Mouse (Mus musculus): ENCODE measurements at regions not wholly inside any gene's neighbourhood (a gene's known extent, or its start where the extent isn't known, plus 50 kb on each side); places are given as distances from the start of the nearest gene placed in this dataset.
"Not testable (repeated sequence)": the region's sequence is repeated elsewhere in the genome, so short reads cannot be mapped to it uniquely, and the experiment has no call there.

DNA sequence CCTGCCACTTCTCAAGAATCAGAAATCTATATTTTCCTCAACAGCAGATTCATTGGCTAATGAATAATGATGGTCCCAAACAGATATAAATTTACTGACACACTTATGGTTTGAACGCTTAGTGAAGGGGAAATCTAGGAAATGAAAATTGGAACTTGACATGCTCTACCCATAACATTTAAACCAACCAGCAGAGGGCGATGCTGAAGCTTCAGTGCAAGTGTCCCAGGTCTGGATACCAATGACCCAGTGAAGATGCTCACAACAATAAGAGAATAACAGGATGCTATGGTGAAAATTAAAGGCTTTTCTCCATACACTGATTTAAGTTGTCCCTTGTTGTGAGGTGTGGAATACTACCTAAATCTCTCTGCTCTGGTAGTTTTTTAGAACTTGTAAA, 236.0 kb upstream of the Rorb start:
- peak; percentile 21 for DNase-seq

DNA sequence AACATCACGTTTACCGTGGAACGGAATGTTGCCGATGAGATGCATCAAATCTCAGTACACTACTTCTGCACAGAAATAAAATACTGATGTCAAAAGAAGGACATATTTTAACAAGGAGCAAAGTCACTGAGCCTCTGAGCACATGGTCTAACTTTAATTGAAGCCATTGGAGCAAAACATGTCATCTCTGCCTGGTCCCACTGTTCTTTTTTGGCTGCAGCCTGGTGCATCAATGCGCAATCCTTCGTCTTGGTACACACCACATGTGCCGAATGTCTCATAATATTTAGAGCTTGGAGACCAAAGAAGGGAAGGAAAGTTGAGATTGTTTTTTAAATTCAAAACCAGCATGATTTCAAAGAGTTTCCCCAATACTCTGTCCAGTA, 233.4 kb upstream of the Rorb start:
- DNase-seq: no peak

DNA sequence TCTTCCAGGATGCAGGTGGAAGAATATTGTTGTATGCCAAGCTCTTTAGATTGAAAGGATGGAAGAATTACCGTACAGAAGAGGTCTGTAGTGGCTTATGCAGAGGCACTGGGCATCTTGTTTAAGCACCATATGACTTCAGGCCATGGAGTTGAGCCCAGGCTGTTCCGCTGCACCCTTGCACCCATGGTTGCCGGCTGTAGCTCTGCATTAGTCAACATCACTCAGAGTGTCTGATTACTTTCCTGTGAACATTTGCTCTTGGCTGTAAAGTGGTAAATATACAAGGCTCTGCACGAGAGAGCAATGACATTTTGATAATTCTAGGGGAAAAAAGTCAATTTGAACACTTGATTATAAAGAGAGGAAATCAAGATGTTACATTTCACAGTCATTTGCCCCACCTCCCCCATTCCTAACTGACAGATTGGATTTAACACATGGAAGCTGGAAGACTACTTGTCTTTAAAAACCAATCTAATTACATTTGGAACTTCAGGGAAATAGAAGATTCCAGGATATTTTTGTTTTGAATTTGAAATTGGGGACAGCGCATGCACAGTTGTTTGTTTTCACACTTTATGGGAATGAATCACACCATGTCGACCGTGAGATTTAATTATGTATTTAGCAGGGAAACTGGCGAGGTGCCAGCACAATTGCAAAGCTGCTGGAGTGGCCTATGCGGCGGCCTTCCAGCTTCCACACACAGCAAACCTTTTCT, 232.9 kb upstream of the Rorb start:
- DNase-seq: no peak

DNA sequence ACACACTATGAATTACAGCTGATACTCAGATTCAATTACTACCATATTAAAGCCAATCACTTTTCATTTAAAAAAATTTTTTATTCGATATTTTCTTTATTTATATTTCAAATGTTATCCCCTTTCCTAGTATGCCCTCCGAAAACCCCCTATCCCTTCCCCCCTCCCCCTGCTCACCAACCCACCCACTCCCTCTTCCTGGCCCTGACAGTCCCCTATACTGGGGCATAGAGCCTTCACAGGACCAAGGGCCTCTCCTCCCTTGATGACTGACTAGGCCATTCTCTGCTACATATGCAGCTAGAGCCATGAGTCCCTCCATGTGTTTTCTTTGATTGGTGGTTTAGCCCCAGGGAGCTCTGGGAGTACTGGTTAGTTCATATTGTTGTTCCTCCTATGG, 196.1 kb upstream of the Rorb start:
- not testable (repeated sequence) for DNase-seq

DNA sequence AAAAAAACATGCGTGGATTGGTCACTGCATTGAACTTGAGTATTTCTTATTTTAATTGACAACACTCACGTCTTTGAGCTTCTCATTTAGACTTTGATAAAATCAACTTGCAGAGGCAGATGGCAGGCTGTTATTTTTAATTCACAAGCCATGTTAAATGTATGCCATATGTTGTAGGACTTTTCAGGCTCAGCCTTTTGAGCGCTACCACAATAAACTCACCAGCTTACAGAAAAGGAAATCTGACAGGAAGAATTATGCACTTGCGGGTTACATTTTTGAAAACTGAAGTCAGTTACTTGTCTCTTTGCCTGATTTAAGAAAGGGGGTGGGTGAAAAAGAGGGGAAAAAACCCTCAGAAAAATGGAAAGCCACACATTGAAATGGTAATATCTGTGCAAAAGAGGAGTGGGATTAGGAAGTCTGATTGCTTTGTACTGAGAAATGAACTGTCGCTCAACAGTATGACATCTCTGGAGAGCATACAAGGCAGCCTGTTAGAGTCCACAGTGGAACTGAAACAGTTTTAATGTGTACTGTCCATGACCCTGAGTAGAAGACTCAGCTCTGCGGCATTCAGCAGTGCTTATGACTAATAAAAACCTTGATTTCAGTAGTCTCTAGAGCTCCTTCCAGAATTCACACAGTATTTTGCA, 195.6 kb upstream of the Rorb start:
- peak; percentile 1 for DNase-seq

DNA sequence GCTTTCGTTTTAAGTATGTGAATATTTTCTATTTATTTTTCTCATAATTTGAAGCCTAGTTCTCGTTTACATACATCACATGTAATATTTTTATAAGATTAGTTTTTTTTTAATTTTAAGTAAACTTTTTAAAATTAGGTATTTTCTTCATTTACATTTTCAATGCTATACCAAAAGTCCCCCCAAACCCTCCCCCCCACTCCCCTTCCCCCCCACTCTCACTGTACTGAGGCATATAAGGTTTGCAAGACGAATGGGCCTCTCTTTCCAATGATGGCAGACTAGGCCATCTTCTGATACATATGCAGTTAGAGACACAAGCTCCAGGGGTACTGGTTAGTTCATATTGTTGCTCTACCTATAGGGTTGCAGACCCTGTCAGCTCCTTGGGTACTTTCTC, 174.9 kb upstream of the Rorb start:
- DNase-seq: not testable (repeated sequence)

DNA sequence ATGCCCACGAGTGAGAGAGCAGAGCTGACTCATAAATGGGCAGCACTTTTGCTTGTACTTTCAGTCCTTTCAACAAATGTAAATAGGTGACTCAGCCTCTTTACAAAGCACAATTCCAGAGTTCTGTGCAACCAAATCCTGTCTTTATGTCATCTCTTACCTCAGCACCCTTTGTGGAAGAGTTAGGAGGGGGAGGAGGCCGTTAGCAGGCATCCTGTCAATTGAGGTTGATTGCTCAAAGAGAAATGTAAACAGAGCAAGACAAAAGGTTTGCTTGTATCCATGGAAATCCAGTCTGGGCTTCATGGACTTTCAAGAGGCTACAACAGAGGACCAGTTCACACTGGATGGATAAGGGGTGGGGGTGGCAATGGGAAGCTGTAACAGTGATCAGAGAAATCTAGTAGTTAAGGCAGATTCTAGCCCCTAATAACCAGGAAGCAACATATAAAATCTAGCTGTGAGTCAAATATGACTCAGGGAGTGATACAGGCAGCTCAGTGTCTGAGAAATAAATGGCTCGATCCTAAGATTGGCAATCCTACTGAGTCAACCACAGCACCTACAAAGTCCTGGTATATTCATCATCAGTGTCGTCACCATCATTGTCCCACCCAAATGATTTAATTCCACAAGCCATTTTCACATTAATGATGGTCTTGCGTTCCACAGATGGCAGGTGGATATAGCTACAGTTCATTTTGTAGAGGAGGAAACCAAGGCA, 136.0 kb upstream of the Rorb start:
- no peak for DNase-seq

DNA sequence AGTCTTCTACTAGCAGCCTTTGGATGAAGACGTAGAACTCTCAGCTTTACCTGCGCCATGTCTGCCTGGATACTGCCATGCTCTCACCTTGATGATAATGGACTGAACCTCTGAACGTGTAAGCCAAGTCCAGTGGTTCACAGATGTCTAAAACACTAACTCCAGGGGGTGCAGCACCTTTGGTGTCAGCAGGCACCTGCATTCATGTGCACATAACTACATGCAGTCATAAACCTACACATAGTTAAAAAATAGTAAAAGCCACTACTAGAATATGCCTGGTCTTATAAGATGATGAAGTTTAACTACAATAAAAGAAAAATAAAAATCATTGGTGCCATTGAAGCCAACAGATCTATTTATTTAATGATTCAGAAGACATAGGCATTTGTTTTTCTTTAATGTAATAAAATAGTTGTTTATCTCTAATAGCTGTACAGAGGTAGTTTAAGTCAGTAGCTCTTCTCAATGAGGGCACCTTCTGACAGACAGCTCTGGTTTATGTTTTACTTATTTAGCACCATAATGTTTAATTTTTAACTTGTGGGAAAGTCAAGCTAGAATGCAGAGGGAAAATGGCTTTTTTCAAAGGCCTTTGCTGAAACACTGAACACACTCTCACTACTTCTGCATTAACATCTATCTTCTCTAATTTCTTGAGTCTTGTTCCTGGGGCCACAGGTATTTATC, 118.5 kb upstream of the Rorb start:
- DNase-seq: no peak

DNA sequence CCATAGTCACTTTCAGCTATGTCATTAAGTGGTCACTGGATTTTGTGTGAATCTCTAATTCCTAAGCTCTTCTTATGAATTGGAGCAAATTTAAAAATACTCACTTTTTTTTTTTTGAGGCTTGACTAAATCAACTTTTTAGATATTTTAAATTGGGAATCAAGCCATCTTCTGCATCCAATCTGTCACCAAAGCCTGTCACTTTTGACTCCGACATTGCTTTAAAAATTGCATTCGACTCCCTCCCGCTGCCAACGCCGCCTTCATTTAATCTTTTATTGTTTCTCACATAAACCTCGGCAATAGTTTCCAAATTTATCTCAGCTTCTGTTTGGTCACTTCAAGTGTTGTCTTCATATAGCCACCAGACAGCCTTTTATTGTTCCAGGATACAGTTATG, 109.8 kb upstream of the Rorb start:
- DNase-seq: no peak

DNA sequence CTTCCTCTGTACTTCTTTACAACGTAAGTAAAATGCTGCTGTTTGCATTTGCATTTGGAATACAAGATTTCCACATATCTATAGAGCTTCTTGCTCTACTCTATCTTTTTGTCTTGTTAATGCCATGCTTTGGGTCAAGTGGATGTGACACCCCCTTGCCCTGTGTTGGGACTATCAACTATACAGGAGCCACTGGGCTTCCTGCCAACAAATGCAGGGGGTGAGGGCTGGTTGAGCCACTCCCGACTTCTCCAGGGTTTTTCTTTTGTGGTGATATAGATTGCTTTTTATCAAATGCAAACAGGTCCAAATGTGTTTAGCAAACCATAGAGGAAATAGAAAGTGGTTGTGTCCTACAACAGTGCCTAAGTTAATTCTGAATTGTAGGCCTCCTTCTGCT, 108.4 kb upstream of the Rorb start:
- DNase-seq: no peak

DNA sequence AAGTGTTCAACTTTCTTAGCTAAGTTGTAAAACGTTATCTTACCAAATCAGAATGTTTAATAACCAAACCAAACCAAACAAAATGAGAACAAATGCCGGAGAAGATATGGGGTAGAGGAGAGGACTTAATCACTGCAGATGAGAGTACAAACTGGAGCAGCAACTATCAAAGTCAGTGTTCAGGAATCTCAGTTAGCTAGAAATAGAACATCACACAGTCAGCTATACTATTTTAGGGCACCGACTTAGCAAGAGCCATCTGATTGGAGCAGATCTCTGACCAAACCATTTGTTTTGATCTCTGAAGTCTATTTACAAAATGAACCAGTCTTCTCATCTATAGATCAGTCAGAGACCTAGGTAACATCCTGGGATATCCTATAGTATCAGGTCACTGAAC, 107.7 kb upstream of the Rorb start:
- no peak for DNase-seq

DNA sequence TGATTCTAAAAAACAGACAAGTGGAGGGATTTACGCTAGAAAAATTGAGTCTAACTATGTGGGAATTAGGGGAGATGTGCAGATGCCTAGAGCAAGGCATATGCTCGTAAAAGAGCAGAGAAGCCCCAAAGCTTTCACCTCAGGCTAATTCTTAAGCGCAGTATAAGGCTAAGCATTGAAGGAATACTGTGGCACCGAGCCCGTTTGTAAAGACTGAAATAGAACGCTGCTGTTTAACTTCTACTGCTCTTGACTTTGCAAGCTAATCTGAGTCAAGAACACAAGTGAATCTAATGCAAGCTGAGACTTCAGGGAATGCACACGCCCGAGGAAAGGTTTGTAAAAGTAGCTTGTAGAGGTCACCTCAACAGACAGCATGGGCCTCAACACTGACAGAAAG, 88.5 kb upstream of the Rorb start:
- no peak for DNase-seq

DNA sequence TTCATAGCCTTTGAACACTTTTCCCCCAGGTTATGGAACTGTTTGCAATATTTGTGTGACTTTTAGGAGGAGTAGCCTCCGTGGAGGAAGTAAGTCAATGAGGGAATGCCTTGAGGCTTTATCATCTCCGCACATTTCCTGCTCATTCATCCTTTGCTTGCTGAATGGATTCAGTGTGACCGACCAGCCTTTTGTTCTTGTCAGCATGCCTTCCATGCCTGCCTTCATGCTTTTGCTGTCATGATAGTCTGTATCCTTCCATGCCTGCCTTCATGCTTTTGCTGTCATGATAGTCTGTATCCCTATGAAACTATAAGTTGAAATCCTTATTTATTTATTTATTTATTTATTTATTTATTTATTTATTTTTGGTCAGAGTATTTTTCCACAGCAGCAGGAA, 87.8 kb upstream of the Rorb start:
- no peak for DNase-seq

DNA sequence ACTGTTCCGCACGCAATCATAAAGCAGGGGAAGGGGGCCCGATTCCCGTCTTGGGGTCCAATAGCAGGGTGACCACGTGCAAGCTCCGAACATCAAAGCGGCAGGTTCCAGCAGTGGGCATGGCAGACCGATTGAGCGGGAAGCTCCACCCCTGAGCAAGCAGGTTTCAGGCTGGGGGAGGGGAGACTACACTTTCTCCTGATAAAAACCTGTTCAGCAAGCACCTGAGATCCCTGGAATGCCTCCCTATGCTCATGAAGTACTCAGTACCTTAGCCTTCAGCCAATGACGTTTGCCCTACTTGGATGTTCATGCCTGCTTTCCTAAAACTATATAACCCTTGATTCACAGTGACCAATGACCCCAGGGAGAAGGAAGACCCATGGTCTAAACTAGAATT, 83.7 kb upstream of the Rorb start:
- no peak for DNase-seq

DNA sequence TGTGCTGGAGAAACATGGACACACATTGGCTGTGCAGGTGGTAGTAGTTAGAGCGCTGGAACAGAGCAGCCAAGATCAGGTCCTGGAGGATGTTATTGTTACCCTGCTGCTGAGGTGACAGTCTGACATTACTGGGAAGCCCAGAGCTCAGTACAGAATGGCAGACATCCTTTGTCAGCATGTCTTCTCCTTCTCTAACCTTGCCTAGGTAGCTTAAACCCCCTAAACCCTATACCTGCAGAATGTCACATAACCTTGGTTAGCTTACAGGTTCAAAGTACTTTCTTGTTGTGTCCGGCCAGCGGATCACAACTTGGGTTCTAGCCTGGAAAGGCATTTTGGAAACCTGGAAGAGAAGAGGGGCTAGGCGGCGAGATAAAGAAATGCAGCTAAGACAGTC, 83.3 kb upstream of the Rorb start:
- DNase-seq: no peak

DNA sequence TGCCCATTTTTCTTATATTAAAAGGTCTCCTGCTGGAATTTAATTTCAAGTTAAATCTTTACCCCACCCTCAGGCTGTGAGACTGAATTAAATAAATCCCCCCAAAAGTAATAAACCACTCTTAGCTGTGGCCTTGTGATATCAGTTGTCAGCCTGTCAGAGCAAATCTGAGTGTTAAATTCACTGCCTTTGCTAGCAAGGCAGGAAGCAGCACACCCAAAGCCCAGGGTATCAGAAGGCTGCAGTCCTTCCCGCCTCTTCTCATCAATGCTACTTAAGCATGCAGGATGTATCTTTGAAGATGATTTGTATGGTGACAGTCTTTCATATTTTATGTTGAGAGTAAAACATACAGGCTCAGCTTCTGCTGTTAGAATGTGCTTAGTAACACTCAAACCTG, 61.8 kb upstream of the Rorb start:
- DNase-seq: no peak

DNA sequence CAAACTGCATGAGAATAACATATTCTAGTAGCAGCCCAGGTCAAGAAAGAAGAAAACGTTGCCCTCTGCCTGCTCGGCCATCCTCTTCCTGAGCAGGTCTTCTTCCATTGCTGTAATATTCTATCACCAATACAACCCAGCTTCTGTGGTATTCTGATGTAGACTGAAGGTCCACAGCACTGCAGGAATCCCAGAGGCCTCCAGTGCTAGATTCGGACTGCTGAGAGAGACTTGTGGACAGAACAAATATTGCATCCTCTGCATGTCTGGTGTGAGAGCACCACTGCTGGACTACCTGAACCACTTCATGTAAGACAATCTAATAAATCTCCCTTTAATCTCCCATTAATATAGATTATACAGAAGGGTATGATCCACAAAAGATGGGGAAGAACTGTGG, 59.8 kb upstream of the Rorb start:
- DNase-seq: no peak
